Mouse (Mus musculus) midbrain, embryonic 10.5 days (tissue): ENCODE results near the gene Nr1h2. TPM values are rescaled to one million over a fixed set of nuclear protein-coding genes. Genes with fewer than 3 reads are reported as not detected.

ENCODE experiments used
- DNase-seq: peaks from one replicate; pipeline ENCODE4 v3.0.0-alpha.2; 2017; ENCODE audit warnings: low spot score
- H3K27ac ChIP-seq: fragments of 300-500 bp; sonication (generic); replicated peaks from 2 replicates; pipeline ENCODE4 v1.5.1; 2016; ENCODE audit warnings: mild to moderate bottlenecking
- H3K27me3 ChIP-seq: fragments of 300-500 bp; sonication (generic); 2 replicates; pipeline ENCODE4 v1.6.1; 2016; ENCODE audit warnings: low read depth, mild to moderate bottlenecking; ENCODE audit not compliant: poor library complexity, severe bottlenecking
- H3K36me3 ChIP-seq: fragments of 300-500 bp; sonication (generic); 2 replicates; pipeline ENCODE4 v1.6.1; 2016; ENCODE audit warnings: mild to moderate bottlenecking, moderate library complexity
- H3K4me1 ChIP-seq: fragments of 300-500 bp; sonication (generic); 2 replicates; pipeline ENCODE4 v1.6.1; 2016
- H3K4me3 ChIP-seq: fragments of 300-500 bp; sonication (generic); 2 replicates; pipeline ENCODE4 v1.5.1; 2016; ENCODE audit warnings: mild to moderate bottlenecking, moderate library complexity
- H3K9me3 ChIP-seq: fragments of 300-500 bp; sonication (generic); replicated peaks from 2 replicates; pipeline ENCODE4 v1.6.1; 2016; ENCODE audit warnings: mild to moderate bottlenecking
- WGBS: fragments of 180-500 bp; shearing (Covaris S2); methylation state at CpG from one replicate; pipeline ENCODE4 v1.1.7; 2016; 5-methylcytosine and 5-hydroxymethylcytosine counted together
- polyA plus RNA-seq: library from polyadenylated mRNA; unstranded; fragments of >200 nt; fragmentation: Nextera tagmentation; extraction: Ambion mirVana; gene quantifications from 2 replicates; pipeline ENCODE4 v1.2.1, GENCODE M21; 2016

The Nr1h2 gene
- polyA plus RNA-seq, 1 experiment from 2014 or later, result 82.8 TPM

DNA sequence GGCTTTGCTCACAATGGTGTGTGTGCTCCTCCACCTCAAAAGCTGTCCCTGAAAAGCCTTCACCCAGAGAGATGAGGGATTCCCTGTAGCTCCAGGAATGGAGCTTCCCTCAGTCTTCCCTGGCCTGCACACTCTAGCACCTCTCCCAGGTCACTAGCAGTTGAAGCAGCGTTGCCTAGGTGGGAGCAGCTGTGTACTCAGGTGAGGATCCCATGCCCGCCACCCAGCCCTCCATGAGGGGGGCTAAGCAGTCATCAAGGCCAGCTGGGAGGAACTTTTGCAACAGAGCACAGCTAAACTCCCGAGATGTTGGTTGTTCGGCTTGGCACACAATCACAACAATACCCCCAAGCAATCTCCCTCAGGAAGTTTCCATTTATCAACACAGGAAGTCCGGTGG, 29.0 kb upstream of the Nr1h2 start:
- Histone ChIP-seq H3K4me1 (peaks cover 15% of the 10 kb centered on the region), H3K27ac (no peak overlapping the region), H3K36me3 (no peaks in the 10 kb centered on the region), H3K9me3 (0 out of 2 replicates have a peak, but pooled peaks cover 4% of the 10 kb centered on the region), H3K27me3 (peaks cover 26% of the 10 kb centered on the region), H3K4me3 (no peak overlapping the region)
- no peak for DNase-seq
- 85% methylated on average over 5 of the region's 5 CpGs for WGBS

DNA sequence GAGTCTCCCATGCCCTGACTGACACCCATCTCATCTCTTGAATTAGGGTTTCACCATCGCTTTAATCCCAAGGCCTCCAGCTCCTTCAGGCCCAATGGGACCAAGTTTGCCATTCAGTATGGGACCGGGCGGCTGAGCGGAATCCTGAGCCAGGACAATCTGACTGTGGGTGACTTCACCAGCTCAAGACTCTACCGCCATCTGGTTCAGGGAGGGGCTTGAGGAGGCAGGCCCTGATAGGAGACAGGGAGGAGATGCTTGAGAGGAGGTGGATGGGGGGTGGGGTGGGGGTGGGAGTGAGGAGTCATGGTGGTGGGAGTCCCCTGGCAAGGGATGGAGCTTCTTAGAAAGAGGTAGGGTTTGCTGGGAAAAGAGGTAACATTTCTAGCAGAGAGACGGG, 27.9 kb upstream of the Nr1h2 start:
- Histone ChIP-seq H3K27me3 (peaks cover 16% of the 10 kb centered on the region), H3K9me3 (0 out of 2 replicates have a peak, but pooled peaks cover 4% of the 10 kb centered on the region), H3K27ac (no peak overlapping the region), H3K4me3 (no peak overlapping the region), H3K4me1 (peaks cover 5% of the 10 kb centered on the region), H3K36me3 (no peaks in the 10 kb centered on the region)
- DNase-seq, result no peak
- WGBS, result 79% methylated on average over 6 of the region's 6 CpGs

DNA sequence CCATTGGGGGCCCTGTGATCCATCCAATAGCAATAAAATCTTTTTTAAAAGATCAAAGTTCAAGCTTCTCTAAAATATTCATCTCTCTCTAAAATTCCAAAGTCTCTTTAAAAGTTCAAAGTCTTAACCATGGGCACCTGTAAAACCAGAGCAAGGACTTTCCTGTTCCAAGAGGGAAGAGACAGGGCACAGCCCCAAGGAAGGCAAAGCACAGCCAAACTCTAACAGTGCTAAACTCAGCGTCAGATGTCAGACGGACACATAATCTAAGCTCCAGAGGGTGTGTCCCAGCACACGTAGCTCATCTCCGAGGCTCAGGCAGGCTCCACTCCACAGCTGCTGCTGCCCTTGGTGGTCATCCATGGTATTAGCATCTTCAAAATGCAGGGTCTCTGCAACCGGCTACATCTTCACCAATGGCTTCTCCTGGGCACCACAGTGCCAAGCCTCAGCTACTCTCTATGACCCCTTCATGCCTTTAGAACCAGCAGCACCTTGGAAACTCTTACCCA, 22.6 kb upstream of the Nr1h2 start:
- DNase-seq, result no peak
- 0 out of 2 replicates have a peak, but pooled peaks cover 4% of the 10 kb centered on the region for H3K9me3 ChIP-seq
- no peak overlapping the region for H3K27ac ChIP-seq
- H3K27me3 ChIP-seq, result no peaks in the 10 kb centered on the region; the same call in 1 of the 2 replicates
- H3K4me1 ChIP-seq, result peaks cover 11% of the 10 kb centered on the region
- H3K4me3 ChIP-seq, result no peak overlapping the region
- WGBS, result 49% methylated on average over 5 of the region's 5 CpGs
- no peaks in the 10 kb centered on the region for H3K36me3 ChIP-seq

DNA sequence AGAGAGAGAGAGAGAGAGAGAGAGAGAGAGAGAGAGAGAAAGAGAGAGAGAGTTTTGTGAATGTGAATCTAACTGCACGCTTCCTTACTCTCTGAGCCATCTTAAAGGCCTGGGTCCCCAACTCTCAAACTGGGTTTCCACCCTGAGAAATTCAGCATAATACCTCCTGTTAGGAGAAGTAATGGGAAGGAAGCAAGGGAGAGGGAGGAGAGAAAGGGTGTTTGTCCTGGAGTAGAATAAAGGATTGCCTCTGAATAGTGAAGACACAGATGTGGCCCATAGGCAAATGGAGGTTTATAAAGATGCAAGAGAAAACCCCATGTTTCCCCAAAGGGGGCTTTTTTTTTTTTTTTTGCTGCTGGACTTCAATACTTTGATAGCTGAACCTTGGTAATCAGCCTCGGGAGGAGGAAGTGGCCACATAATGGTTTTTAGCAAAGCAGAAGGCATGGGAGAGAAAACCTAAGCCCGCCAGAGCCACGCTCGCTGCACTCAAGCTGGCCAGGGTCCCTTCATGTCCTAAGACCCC, 19.3 kb upstream of the Nr1h2 start:
- Histone ChIP-seq H3K4me1 (peaks cover 15% of the 10 kb centered on the region), H3K4me3 (no peak overlapping the region), H3K27me3 (no peaks in the 10 kb centered on the region; the same call in 1 of the 2 replicates), H3K27ac (no peak overlapping the region), H3K9me3 (no peaks in the 10 kb centered on the region), H3K36me3 (no peaks in the 10 kb centered on the region)
- no peak for DNase-seq
- 80% methylated on average over 5 of the region's 5 CpGs for WGBS

DNA sequence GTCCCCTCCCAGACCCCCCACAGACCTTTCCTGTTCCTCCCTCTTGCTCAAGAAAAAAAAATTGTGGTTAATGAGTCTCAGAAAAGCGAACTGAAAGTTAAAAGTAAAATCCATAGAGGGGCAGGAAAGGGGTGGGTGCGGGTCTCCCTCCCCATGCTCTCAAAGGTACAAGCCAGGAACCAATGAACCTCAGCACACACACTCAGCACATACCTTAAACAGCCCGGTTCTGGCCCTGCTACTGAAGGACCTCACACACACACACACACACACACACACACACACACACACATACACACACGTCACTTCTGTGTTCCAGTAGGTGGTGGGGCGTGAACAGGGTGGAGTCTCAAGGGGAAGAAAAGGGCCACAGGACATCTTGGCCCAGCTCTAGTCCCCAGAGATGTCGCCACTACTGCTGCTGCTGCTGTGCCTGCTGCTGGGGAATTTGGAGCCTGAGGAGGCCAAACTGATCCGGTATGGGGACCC, 18.5 kb upstream of the Nr1h2 start, which contains the start of gene Napsa:
Gene Napsa, plus strand, starts transcription at position 168 of the 489 bp plus-strand sequence.
- Histone ChIP-seq H3K27me3 (no peaks in the 10 kb centered on the region; the same call in 1 of the 2 replicates), H3K4me1 (peaks cover 15% of the 10 kb centered on the region), H3K4me3 (no peak within 1 kb of the TSS), H3K9me3 (no peaks in the 10 kb centered on the region), H3K27ac (no peak within 1 kb of the TSS), H3K36me3 (no peaks in the 10 kb centered on the region)
- DNase-seq, result no peak
- 27% methylated on average over 7 of the region's 7 CpGs for WGBS

GRCm38 (mm10) chr7:44571811-44572210, 18.1 kb upstream of the Nr1h2 start:
- Histone ChIP-seq H3K4me3 (no peak overlapping the region), H3K9me3 (no peaks in the 10 kb centered on the region), H3K4me1 (peaks cover 15% of the 10 kb centered on the region), H3K36me3 (no peaks in the 10 kb centered on the region), H3K27me3 (no peaks in the 10 kb centered on the region; the same call in 1 of the 2 replicates), H3K27ac (no peak overlapping the region)
- 46% methylated on average over 4 of the region's 4 CpGs for WGBS
- DNase-seq, result no peak

DNA sequence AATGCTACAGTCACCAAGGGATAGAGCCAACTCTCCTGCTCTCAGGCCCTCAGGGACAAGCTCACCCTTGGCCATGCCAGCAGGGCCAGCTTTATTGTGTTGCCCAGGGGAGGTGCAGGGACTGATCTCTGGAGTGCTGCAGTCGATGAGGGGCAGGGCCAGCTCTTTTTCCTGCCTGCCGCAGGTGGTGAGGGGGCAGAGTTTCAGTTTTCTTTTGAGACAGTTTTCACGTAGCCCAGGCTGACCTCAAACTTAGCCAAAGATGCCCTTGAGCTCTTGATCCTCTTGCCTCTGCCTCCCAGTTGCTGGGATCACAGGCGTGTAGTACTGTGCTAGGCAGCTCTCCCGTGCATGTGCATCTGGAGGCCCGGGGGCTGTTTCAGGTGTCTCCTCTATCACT, 17.2 kb upstream of the Nr1h2 start:
- Histone ChIP-seq H3K9me3 (no peaks in the 10 kb centered on the region), H3K36me3 (no peaks in the 10 kb centered on the region), H3K4me3 (no peak overlapping the region), H3K27ac (no peak overlapping the region), H3K4me1 (peaks cover 15% of the 10 kb centered on the region), H3K27me3 (no peaks in the 10 kb centered on the region; the same call in 1 of the 2 replicates)
- 88% methylated on average over 6 of the region's 6 CpGs for WGBS
- DNase-seq, result no peak

- DNase-seq, result no peak
- no peaks in the 10 kb centered on the region; the same call in 1 of the 2 replicates for H3K27me3 ChIP-seq
- H3K4me1 ChIP-seq, result peaks cover 15% of the 10 kb centered on the region
- H3K4me3 ChIP-seq, result no peak overlapping the region
- H3K36me3 ChIP-seq, result no peaks in the 10 kb centered on the region
- H3K9me3 ChIP-seq, result no peaks in the 10 kb centered on the region
- 77% methylated on average over 9 of the region's 9 CpGs for WGBS
- no peak overlapping the region for H3K27ac ChIP-seq
Observed at GRCm38 (mm10) chr7:44568803-44569202, 15.1 kb upstream of the Nr1h2 start.

DNA sequence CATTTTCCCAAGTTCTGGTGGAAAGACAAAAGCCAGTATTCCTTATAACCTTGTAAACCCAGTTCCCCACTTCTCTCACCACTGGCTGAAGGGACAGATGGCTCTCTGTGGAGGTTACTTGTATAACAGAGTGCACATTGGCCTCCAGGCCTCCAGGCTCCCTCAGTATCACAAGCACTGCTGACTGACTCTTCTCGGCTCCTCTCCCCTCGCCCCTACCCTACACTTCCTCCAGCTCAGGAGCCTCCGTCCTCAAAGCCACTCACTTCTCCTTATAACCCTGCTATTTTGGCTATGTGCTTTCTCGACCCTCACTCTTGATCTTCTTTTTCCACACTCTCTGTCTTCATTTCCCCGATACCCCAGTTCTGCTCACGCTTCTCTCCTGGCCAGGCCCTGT, 11.7 kb upstream of the Nr1h2 start:
- H3K9me3 ChIP-seq, result no peaks in the 10 kb centered on the region
- H3K27ac ChIP-seq, result no peak overlapping the region
- no peaks in the 10 kb centered on the region for H3K4me1 ChIP-seq
- H3K27me3 ChIP-seq, result no peaks in the 10 kb centered on the region
- no peaks in the 10 kb centered on the region for H3K36me3 ChIP-seq
- 82% methylated on average over 6 of the region's 6 CpGs for WGBS
- no peak for DNase-seq
- no peak overlapping the region for H3K4me3 ChIP-seq

DNA sequence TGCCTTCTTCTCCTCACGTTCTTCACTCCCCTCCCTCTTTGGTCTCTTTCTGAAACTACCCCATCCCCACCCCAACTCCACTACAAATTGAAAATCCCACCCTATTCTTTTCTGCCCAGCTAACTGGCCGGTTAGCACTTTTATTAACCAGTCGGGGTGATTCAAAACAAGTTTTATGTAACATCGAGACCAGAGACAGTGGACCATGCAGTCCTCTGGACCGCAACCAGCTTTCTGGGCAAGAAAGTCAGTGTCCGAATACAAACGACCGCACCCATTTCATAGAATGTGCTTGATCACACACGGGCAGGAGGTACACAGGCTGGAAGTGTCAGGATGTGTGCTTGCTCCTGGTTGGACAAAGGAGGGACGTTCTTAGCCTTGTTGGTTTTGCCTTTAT, 10.7 kb upstream of the Nr1h2 start:
- Histone ChIP-seq H3K9me3 (no peaks in the 10 kb centered on the region), H3K27ac (no peak overlapping the region), H3K4me1 (no peaks in the 10 kb centered on the region), H3K36me3 (no peaks in the 10 kb centered on the region), H3K4me3 (no peak overlapping the region), H3K27me3 (no peaks in the 10 kb centered on the region)
- 85% methylated on average over 10 of the region's 10 CpGs for WGBS
- no peak for DNase-seq

GRCm38 (mm10) chr7:44563284-44563683, 9.5 kb upstream of the Nr1h2 start:
- DNase-seq, result no peak
- WGBS, result 53% methylated on average over 8 of the region's 8 CpGs
- H3K4me3 ChIP-seq, result no peak overlapping the region

DNA sequence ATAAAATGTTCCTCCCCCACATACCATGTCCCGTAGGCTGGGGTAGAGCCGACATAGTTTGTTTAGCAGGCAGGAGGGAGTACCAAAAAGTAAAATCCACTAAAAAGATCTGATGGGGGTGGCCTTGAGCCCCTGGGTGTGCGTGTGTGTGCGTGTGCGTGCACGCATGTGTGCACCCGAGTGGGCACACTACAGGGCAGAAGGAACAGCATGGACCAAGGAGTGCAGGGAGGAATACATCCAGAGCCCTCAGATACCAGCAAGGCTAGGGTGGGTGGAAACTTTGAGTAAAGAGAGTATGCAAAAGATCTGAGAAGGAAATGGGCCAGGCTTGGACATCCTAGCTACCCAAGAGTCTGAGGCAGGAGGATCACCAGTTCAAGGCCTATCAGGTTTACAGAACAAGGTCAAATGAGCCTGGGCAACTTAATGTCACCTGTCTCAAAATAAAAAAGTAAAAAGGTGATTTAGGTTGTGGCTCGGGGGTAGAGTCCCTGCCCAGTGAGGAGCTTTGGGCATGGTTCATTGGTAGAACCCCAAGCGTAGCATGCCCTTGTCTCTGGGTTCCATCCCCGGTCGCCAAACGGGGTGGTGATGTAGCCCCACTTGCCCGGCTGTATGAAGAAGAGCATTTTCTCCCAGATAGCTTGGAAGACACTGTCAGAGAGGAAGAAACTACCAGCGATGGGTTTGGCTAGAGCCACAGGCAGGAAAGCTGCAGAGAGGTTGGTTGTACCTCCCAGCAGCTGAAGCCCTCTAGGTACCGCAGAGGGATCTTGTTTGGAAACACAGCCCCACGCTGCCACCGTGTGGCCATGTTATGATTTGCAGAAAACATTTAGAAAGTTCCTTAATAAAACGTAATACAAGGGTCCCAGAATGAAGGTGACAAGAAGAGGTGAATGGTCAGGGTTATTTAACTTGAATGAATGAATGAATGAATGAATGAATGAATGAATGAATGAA, 7.0 kb upstream of the Nr1h2 start:
- H3K9me3 ChIP-seq, result no peaks in the 10 kb centered on the region
- no peaks in the 10 kb centered on the region for H3K36me3 ChIP-seq
- WGBS, result 55% methylated on average over 18 of the region's 18 CpGs
- H3K4me3 ChIP-seq, result no peak overlapping the region
- no peaks in the 10 kb centered on the region for H3K27me3 ChIP-seq
- H3K4me1 ChIP-seq, result no peaks in the 10 kb centered on the region
- DNase-seq, result peak; percentile 68
- H3K27ac ChIP-seq, result no peak overlapping the region

More at GRCm38 (mm10) chr7:44563284-44563683, 9.5 kb upstream of the Nr1h2 start:
- Histone ChIP-seq H3K27ac (no peak overlapping the region), H3K9me3 (no peaks in the 10 kb centered on the region), H3K36me3 (no peaks in the 10 kb centered on the region), H3K27me3 (no peaks in the 10 kb centered on the region), H3K4me1 (no peaks in the 10 kb centered on the region)
